Mouse (Mus musculus): ENCODE data around the gene Dst.

Gene Dst

GRCm38 (mm10) chr1:33908191-33908962 is at the start of gene Dst:
Dst (plus strand) TSS chr1:33908225.
- DNase-seq (ENCODE audit: low read depth) = no peak

GRCm38 (mm10) chr1:33869031-33869430 is 39.0 kb upstream of the Dst start:
- no peak for DNase-seq (ENCODE audit: low read depth)

GRCm38 (mm10) chr1:33869437-33869836 is 38.6 kb upstream of the Dst start:
- no peak for DNase-seq (ENCODE audit: low read depth)

- no peak for DNase-seq (ENCODE audit: low read depth)
These were observed 34.5 kb upstream of the Dst start for GRCm38 (mm10) chr1:33873561-33873960.

GRCm38 (mm10) chr1:33875691-33876090 is 32.3 kb upstream of the Dst start:
- DNase-seq (ENCODE audit: low read depth) = peak; percentile 48

- DNase-seq (ENCODE audit: low read depth) = no peak
These were observed 31.6 kb upstream of the Dst start for GRCm38 (mm10) chr1:33876416-33876815.

- DNase-seq (ENCODE audit: low read depth) = no peak
These were observed 29.9 kb upstream of the Dst start for GRCm38 (mm10) chr1:33878170-33878569.

- peak; percentile 80 for DNase-seq (ENCODE audit: low read depth)
These were observed 24.8 kb upstream of the Dst start for GRCm38 (mm10) chr1:33883102-33883839.

GRCm38 (mm10) chr1:33892784-33893183 is 15.2 kb upstream of the Dst start:
- DNase-seq (ENCODE audit: low read depth) = peak; percentile 64

GRCm38 (mm10) chr1:33896116-33896515 is 11.9 kb upstream of the Dst start:
- no peak for DNase-seq (ENCODE audit: low read depth)

GRCm38 (mm10) chr1:33896666-33897065 is 11.4 kb upstream of the Dst start:
- no peak for DNase-seq (ENCODE audit: low read depth)

- no peak for DNase-seq (ENCODE audit: low read depth)
These were observed 10.6 kb upstream of the Dst start for GRCm38 (mm10) chr1:33897426-33897825.

GRCm38 (mm10) chr1:33898373-33898772 is 9.7 kb upstream of the Dst start:
- DNase-seq (ENCODE audit: low read depth) = no peak

GRCm38 (mm10) chr1:33900175-33900574 is 7.8 kb upstream of the Dst start:
- DNase-seq (ENCODE audit: low read depth) = no peak

- DNase-seq (ENCODE audit: low read depth) = no peak
These were observed 4.4 kb upstream of the Dst start for GRCm38 (mm10) chr1:33903587-33903986.

GRCm38 (mm10) chr1:33906216-33906615 is 1.8 kb upstream of the Dst start:
- DNase-seq (ENCODE audit: low read depth) = no peak

GRCm38 (mm10) chr1:33906927-33907326 is 1.1 kb upstream of the Dst start:
- no peak for DNase-seq (ENCODE audit: low read depth)

GRCm38 (mm10) chr1:33907421-33908190 is 419 bp upstream of the Dst start, which contains the start of gene Bend6:
Bend6 (minus strand) TSS chr1:33907816.
- no peak for DNase-seq (ENCODE audit: low read depth)

- DNase-seq (ENCODE audit: low read depth) = no peak
These were observed 3.6 kb downstream of the Dst start for GRCm38 (mm10) chr1:33911589-33911988.

- DNase-seq (ENCODE audit: low read depth) = no peak
These were observed 8.5 kb downstream of the Dst start for GRCm38 (mm10) chr1:33916554-33916953.

- no peak for DNase-seq (ENCODE audit: low read depth)
These were observed 14.9 kb downstream of the Dst start for GRCm38 (mm10) chr1:33922975-33923374.

- no peak for DNase-seq (ENCODE audit: low read depth)
These were observed 17.3 kb downstream of the Dst start for GRCm38 (mm10) chr1:33925283-33925682.

- no peak for DNase-seq (ENCODE audit: low read depth)
These were observed 19.4 kb downstream of the Dst start for GRCm38 (mm10) chr1:33927466-33927865.

Data from naive thymus-derived CD4-positive, alpha-beta T cell, adult 2 months (primary cell).